Mouse (Mus musculus) thymus, adult 2 months (tissue): ENCODE measurements around the gene Calhm6.

Experiments
- CTCF ChIP-seq: fragments of 200-500 bp; IDR thresholded peaks from 2 replicates; pipeline ENCODE4 v1.5.1; 2012; ENCODE audit warnings: mild to moderate bottlenecking, control low read depth, low read length, moderate library complexity, borderline replicate concordance; ENCODE audit not compliant: control insufficient read depth, poor library complexity, insufficient read depth; ENCODE audit errors: extremely low read depth
- POLR2A ChIP-seq: fragments of 200-500 bp; IDR thresholded peaks from 2 replicates; pipeline ENCODE4 v1.6.1; 2012; ENCODE audit warnings: mild to moderate bottlenecking, low read length, control low read depth, moderate library complexity; ENCODE audit not compliant: control insufficient read depth, poor library complexity, insufficient read depth; ENCODE audit errors: extremely low read depth

GRCm38 (mm10) chr10:34090481-34090880, 37.3 kb downstream of the Calhm6 start:
- TF ChIP-seq CTCF (no peak), POLR2A (no peak)
